In genomic region chr10:129400892-129401291, GRCm38 (mm10) we compare ENCODE assay signal across 32 mouse cellular contexts. TPM values are rescaled to one million over a fixed set of nuclear protein-coding genes. Genes with fewer than 3 reads are reported as not detected.
A peak's percentile ranks its signal among the peaks of the same experiment; 100 is the strongest.
DNase-seq lines count a peak whose midpoint lies in the region; ATAC-seq and TF ChIP-seq lines count a peak whose summit lies in the region.
"Had no signal": no experiment of that assay in that cellular context is flagged by ENCODE, and none has a peak within 500 bp of the region (broad histone marks: within the 10 kb centered on the region; RNA-seq: fewer than 3 reads in every experiment).

No protein-coding gene starts in this region.

- H3K27me3 ChIP-seq in ES-Bruce4 (ENCODE audit: control insufficient read depth, insufficient read depth, low read length, poor library complexity, severe bottlenecking): no peaks in the 10 kb centered on the region
- no peaks in the 10 kb centered on the region for H3K27me3 ChIP-seq in midbrain, postnatal 0 days (ENCODE audit: insufficient read depth, low read length)
- H3K27me3 ChIP-seq in midbrain, embryonic 14.5 days (ENCODE audit: control insufficient read depth, insufficient read depth, low read length): no peaks in the 10 kb centered on the region
- H3K27me3 ChIP-seq: CH12.LX, Patski had no signal

- H3K9ac ChIP-seq in ES-Bruce4 (ENCODE audit: low read depth, poor library complexity, severe bottlenecking): no peak overlapping the region
- no peak overlapping the region for H3K9ac ChIP-seq in midbrain, postnatal 0 days (replicated peaks; ENCODE audit: low read length, poor library complexity, severe bottlenecking)
- H3K9ac ChIP-seq in midbrain, embryonic 14.5 days (replicated peaks; ENCODE audit: low read length): no peak overlapping the region

- H3K36me3 ChIP-seq in ES-Bruce4 (ENCODE audit: control insufficient read depth, insufficient read depth, low read length, poor library complexity, severe bottlenecking): no peaks in the 10 kb centered on the region
- no peaks in the 10 kb centered on the region for H3K36me3 ChIP-seq in midbrain, postnatal 0 days (ENCODE audit: insufficient read depth, low read length)
- no peaks in the 10 kb centered on the region for H3K36me3 ChIP-seq in midbrain, embryonic 14.5 days (ENCODE audit: control insufficient read depth, insufficient read depth, low read length)
- H3K36me3 ChIP-seq: G1E had no signal

- peaks cover 2% of the 10 kb centered on the region for H3K4me1 ChIP-seq in ES-Bruce4 (ENCODE audit: control insufficient read depth, insufficient read depth, low read length)
- no peaks in the 10 kb centered on the region for H3K4me1 ChIP-seq in midbrain, postnatal 0 days (ENCODE audit: insufficient read depth, low read length)
- no peaks in the 10 kb centered on the region for H3K4me1 ChIP-seq in midbrain, embryonic 14.5 days (ENCODE audit: control insufficient read depth, insufficient read depth, low read length)

- no peak overlapping the region for H3K4me3 ChIP-seq in ES-Bruce4 (ENCODE audit: low read depth, low read length)
- H3K4me3 ChIP-seq in midbrain, postnatal 0 days (ENCODE audit: low read depth, low read length): no peak overlapping the region
- no peak overlapping the region for H3K4me3 ChIP-seq in midbrain, embryonic 14.5 days (replicated peaks; ENCODE audit: low read depth, low read length)

- TF ChIP-seq POLR2A in ES-Bruce4 (IDR thresholded peaks at IDR 0.05; ENCODE audit: insufficient read depth, low read length): no peak

- WGBS in midbrain, postnatal 0 days: 35% methylated on average over 5 of the region's 5 CpGs
- WGBS in midbrain, embryonic 14.5 days: 44% methylated on average over 5 of the region's 5 CpGs

- no peak overlapping the region for H3K4me2 ChIP-seq in midbrain, postnatal 0 days (ENCODE audit: low read depth, low read length, poor library complexity, severe bottlenecking)
- H3K4me2 ChIP-seq in midbrain, embryonic 14.5 days (ENCODE audit: low read length): no peak overlapping the region

- TF ChIP-seq CTCF in ES-Bruce4 (IDR thresholded peaks at IDR 0.05; ENCODE audit: low read depth, low read length): no peak
- TF ChIP-seq CTCF in midbrain, postnatal 0 days (IDR thresholded peaks at IDR 0.05): no peak

- DNase-seq in ES-CJ7 (ENCODE audit: low read depth, low spot score) (peak; percentile 68), R1 (ENCODE audit: low read depth, low spot score) (peak; percentile 40), ZHBTc4 (ENCODE audit: low read depth, low spot score) (peak; percentile 59)
- no peak for DNase-seq in cerebellum, adult 9-10 months
- DNase-seq in midbrain, postnatal 0 days (ENCODE audit: low spot score): no peak
- no peak for DNase-seq in adrenal gland, postnatal 25 days
- DNase-seq in midbrain, embryonic 14.5 days: no peak
- DNase-seq: adrenal gland, adult 2 months; adrenal gland, adult 8-10 months; adrenal gland, postnatal 10 days; adrenal gland, postnatal 14 days; adrenal gland, postnatal 36 days; B cell, adult 2 months; cerebellum, adult 11 months; cerebellum, adult 11-12 months; cerebellum, adult 18-20 months; cerebellum, adult 2 months; cerebellum, adult 8-10 months; cerebellum, adult 9-11 months; cerebellum, postnatal 10 days had no signal

- H3K9me3 ChIP-seq in ES-Bruce4 (replicated peaks; ENCODE audit: control insufficient read depth, insufficient read depth, low read length, poor library complexity, severe bottlenecking): no peaks in the 10 kb centered on the region; the same call in 1 of the 2 replicates
- no peaks in the 10 kb centered on the region for H3K9me3 ChIP-seq in midbrain, postnatal 0 days (ENCODE audit: low read length)
- no peaks in the 10 kb centered on the region for H3K9me3 ChIP-seq in midbrain, embryonic 14.5 days (ENCODE audit: control insufficient read depth, low read length)
- H3K9me3 ChIP-seq: G1E had no signal

- no peak for ATAC-seq in midbrain, postnatal 0 days (ENCODE audit: low FRiP score)
- no peak for ATAC-seq in midbrain, embryonic 14.5 days (ENCODE audit: low FRiP score, low TSS enrichment)
- ATAC-seq: activated CD4-positive, CD25-positive, alpha-beta regulatory T cell, adult 4 months; CD4-positive, CD25-positive, alpha-beta regulatory T cell, adult 4 months; Patski had no signal

- H3K27ac ChIP-seq in ES-Bruce4 (ENCODE audit: insufficient read depth, low read length): no peak overlapping the region
- H3K27ac ChIP-seq in midbrain, postnatal 0 days (ENCODE audit: low read depth, low read length): no peak overlapping the region
- no peak overlapping the region for H3K27ac ChIP-seq in midbrain, embryonic 14.5 days (replicated peaks; ENCODE audit: low read depth, low read length)

- peak; percentile 59; the same call in 1 of the 2 replicates for TF ChIP-seq EP300 in ES-Bruce4 (IDR thresholded peaks at IDR 0.05; ENCODE audit: insufficient read depth, low read depth, low read length)

RNA-seq across cellular contexts. Expression of gene Olfr785, which starts 4.3 kb away (rescaled TPM):
- polyA plus RNA-seq in ES-Bruce4 (2011; ENCODE audit: insufficient read depth, insufficient read length, low read depth, missing spikeins): not detected in 2 replicates
- total RNA-seq in midbrain, postnatal 0 days (2014; rRNA removed): not detected in 2 replicates
- polyA plus RNA-seq in midbrain, postnatal 0 days (2015; fragmentation: Nextera tagmentation; extraction: Ambion mirVana): not detected in 2 replicates
- not detected in 2 replicates for total RNA-seq in adrenal gland, postnatal 25 days (2021)
- polyA plus RNA-seq in midbrain, embryonic 14.5 days (2014; fragmentation: Nextera tagmentation; extraction: Ambion mirVana): not detected in 2 replicates
- total RNA-seq: adrenal gland, adult 18-20 months; adrenal gland, adult 2 months; adrenal gland, adult 8-10 months; adrenal gland, postnatal 10 days; adrenal gland, postnatal 14 days; adrenal gland, postnatal 36 days; adrenal gland, postnatal 4 days; CH12.LX; ES-E14; G1E; MEL had no signal
- polyA plus RNA-seq: activated CD4-positive, CD25-positive, alpha-beta regulatory T cell, adult 4 months; adrenal gland, adult 2 months; brain, embryonic 14.5 days; C2C12; cerebellum, adult 2 months; G1E; Patski had no signal

RNA-seq across cellular contexts. Expression of gene Olfr784, which starts 17.0 kb away (rescaled TPM):
- polyA plus RNA-seq in ES-Bruce4 (2011; ENCODE audit: insufficient read depth, insufficient read length, low read depth, missing spikeins): not detected in 2 replicates
- 0.66 and 0.82 TPM in 2 replicates for total RNA-seq in midbrain, postnatal 0 days (2014; rRNA removed)
- not detected in 2 replicates for polyA plus RNA-seq in midbrain, postnatal 0 days (2015; fragmentation: Nextera tagmentation; extraction: Ambion mirVana)
- not detected in 2 replicates for total RNA-seq in adrenal gland, postnatal 25 days (2021)
- polyA plus RNA-seq in midbrain, embryonic 14.5 days (2014; fragmentation: Nextera tagmentation; extraction: Ambion mirVana): 0.13 and 0.14 TPM in 2 replicates
- total RNA-seq: adrenal gland, adult 18-20 months; adrenal gland, adult 2 months; adrenal gland, adult 8-10 months; adrenal gland, postnatal 14 days; adrenal gland, postnatal 36 days had no signal
- polyA plus RNA-seq: activated CD4-positive, CD25-positive, alpha-beta regulatory T cell, adult 4 months; adrenal gland, adult 2 months; G1E had no signal

RNA-seq across cellular contexts. Expression of gene Olfr786, which starts 26.2 kb away (rescaled TPM):
- polyA plus RNA-seq in ES-Bruce4 (2011; ENCODE audit: insufficient read depth, insufficient read length, low read depth, missing spikeins): not detected in 2 replicates
- not detected in 2 replicates for total RNA-seq in midbrain, postnatal 0 days (2014; rRNA removed)
- not detected in 2 replicates for polyA plus RNA-seq in midbrain, postnatal 0 days (2015; fragmentation: Nextera tagmentation; extraction: Ambion mirVana)
- total RNA-seq in adrenal gland, postnatal 25 days (2021): not detected in 2 replicates
- polyA plus RNA-seq in midbrain, embryonic 14.5 days (2014; fragmentation: Nextera tagmentation; extraction: Ambion mirVana): not detected in 2 replicates
- total RNA-seq: adrenal gland, adult 18-20 months; adrenal gland, adult 2 months; adrenal gland, adult 8-10 months; adrenal gland, postnatal 10 days; adrenal gland, postnatal 14 days; adrenal gland, postnatal 36 days; adrenal gland, postnatal 4 days; CH12.LX; ES-E14; G1E; MEL had no signal
- polyA plus RNA-seq: activated CD4-positive, CD25-positive, alpha-beta regulatory T cell, adult 4 months; adrenal gland, adult 2 months; brain, embryonic 14.5 days; C2C12; CD4-positive, CD25-positive, alpha-beta regulatory T cell, adult 4 months; cerebellum, adult 2 months; G1E; Patski had no signal

RNA-seq across cellular contexts. Expression of gene Olfr782, which starts 52.2 kb away (rescaled TPM):
- polyA plus RNA-seq in ES-Bruce4 (2011; ENCODE audit: insufficient read depth, insufficient read length, low read depth, missing spikeins): not detected in 2 replicates
- not detected in 2 replicates for total RNA-seq in midbrain, postnatal 0 days (2014; rRNA removed)
- not detected in 2 replicates for polyA plus RNA-seq in midbrain, postnatal 0 days (2015; fragmentation: Nextera tagmentation; extraction: Ambion mirVana)
- total RNA-seq in adrenal gland, postnatal 25 days (2021): not detected in 2 replicates
- polyA plus RNA-seq in midbrain, embryonic 14.5 days (2014; fragmentation: Nextera tagmentation; extraction: Ambion mirVana): not detected in 2 replicates
- total RNA-seq: adrenal gland, adult 18-20 months; adrenal gland, adult 2 months; adrenal gland, adult 8-10 months; adrenal gland, postnatal 10 days; adrenal gland, postnatal 14 days; adrenal gland, postnatal 36 days; adrenal gland, postnatal 4 days; CH12.LX; ES-E14; G1E; MEL had no signal
- polyA plus RNA-seq: activated CD4-positive, CD25-positive, alpha-beta regulatory T cell, adult 4 months; adrenal gland, adult 2 months; brain, embryonic 14.5 days; C2C12; CD4-positive, CD25-positive, alpha-beta regulatory T cell, adult 4 months; cerebellum, adult 2 months; G1E; Patski had no signal

Comparison
In these comparisons a context has a peak if more than half of its experiments do, and no peak if none do; other contexts are left out.
1. DNase-seq: peak in ES-CJ7 (single experiment), R1 (single experiment) and ZHBTc4 (single experiment); none in cerebellum, adult 9-10 months (single experiment), midbrain, postnatal 0 days (single experiment), adrenal gland, postnatal 25 days (single experiment) and midbrain, embryonic 14.5 days (single experiment).